Mouse (Mus musculus) C2C12 (cell line): ENCODE data around the gene Ets1.

Experiments
- CTCF ChIP-seq: IDR thresholded peaks from one replicate; pipeline ENCODE4 v1.5.1; 2011; ENCODE audit not compliant: control insufficient read depth, insufficient read depth, insufficient read length
- MAX ChIP-seq: IDR thresholded peaks from one replicate; pipeline ENCODE4 v1.6.1; 2011; ENCODE audit warnings: mild to moderate bottlenecking, control low read depth
- MYOG ChIP-seq: IDR thresholded peaks from one replicate; pipeline ENCODE4 v1.6.1; 2011; ENCODE audit not compliant: control insufficient read depth, insufficient read length; ENCODE audit errors: extremely low read depth
- USF1 ChIP-seq: IDR thresholded peaks from one replicate; pipeline ENCODE4 v1.6.1; 2011; ENCODE audit warnings: low read depth, mild to moderate bottlenecking, control low read depth, moderate library complexity

DNA sequence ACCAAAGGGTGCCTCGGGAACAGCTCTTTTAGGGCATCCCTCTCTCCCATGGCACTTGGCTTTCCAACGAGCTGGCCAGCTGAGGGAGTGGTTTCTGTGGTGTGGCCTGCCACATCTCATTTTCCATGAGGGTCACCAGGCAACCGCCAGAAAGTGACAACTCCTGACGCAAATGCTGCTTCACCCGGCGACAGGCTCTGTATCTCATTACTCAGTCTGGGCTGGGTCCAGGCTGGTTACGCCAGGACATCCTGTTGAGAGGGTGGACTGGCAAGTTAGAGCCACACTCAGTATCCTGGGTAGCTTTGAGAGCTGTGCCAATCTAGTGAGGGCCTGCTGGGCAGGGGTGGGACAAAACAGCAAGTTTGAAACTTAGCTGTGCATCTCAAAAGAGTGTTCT, 153.3 kb downstream of the Ets1 start:
- TF ChIP-seq CTCF (no peak), MAX (no peak), MYOG (no peak), USF1 (no peak)
